Mouse (Mus musculus) bone marrow macrophage, adult 2 months (primary cell): ENCODE data around the gene Pcsk5. TPM values are rescaled to one million over a fixed set of nuclear protein-coding genes. Genes with fewer than 3 reads are reported as not detected.

Experiments
- H3K27ac ChIP-seq: 2 replicates; pipeline ENCODE4 v1.5.1; 2012; ENCODE audit warnings: low read depth, low read length; ENCODE audit not compliant: insufficient read depth
- H3K4me1 ChIP-seq: 2 replicates; pipeline ENCODE4 v1.6.1; 2012; ENCODE audit warnings: low read length; ENCODE audit not compliant: control insufficient read depth, insufficient read depth
- H3K4me3 ChIP-seq: 2 replicates; pipeline ENCODE4 v1.5.1; 2012; ENCODE audit warnings: mild to moderate bottlenecking, low read length, moderate library complexity; ENCODE audit not compliant: insufficient read depth
- CTCF ChIP-seq: IDR thresholded peaks from 2 replicates; pipeline ENCODE4 v1.5.1; 2012; ENCODE audit warnings: low read depth, mild to moderate bottlenecking, low read length, moderate library complexity
- POLR2A ChIP-seq: IDR thresholded peaks from 2 replicates; pipeline ENCODE4 v1.6.1; 2012; ENCODE audit warnings: mild to moderate bottlenecking, low read depth, low read length, borderline replicate concordance
- polyA plus RNA-seq: library from polyadenylated mRNA; stranded (reverse); fragments of >200 nt; gene quantifications from 2 replicates; pipeline ENCODE4 v1.2.4, GENCODE M21; 2012; ENCODE audit not compliant: missing spikeins, insufficient read depth, insufficient read length

Pcsk5 gene
- polyA plus RNA-seq, 1 experiment, result not detected

DNA sequence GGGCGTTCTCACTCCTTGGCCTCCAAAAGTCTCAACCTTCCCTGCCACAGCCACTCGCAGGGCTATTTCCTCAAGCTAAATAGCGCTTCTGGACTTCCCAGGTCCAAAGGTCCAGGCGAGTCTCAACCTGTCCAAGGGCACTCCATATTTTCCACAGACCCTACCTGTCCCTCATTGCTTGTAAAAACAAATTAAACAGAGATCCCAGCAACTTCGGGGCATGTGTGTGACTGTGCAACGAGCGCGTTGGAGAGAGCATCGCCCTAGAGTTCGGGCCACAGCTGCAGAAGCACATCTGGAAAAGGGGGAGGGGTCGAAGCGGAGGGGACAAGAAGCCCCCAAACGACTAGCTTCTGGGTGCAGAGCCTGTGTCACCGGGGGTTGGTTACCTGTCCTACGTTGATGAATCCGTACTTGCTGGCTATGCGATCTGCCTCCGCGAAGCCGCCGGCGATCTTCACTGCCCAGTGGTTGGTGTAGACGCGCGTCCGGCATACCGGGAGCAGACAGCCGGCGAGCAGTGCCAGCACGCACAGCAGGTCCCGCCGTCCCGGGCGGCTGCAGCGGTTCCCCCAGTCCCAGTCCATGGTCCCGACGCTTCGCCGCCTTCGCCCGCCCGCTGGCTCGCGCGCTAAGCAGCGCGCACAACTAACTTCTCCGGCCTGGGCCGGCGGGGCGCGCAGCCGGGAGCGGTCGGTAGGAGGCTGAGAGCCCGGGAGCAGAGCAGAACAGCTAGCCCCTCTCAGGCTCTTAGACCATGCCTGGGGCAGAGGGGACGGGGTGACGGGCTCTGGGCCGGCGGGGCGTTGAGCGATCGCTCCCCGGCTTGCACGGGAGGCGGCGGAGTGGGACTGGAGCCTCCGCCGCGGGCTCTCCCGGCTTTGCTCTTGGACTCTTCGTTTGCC is 614 bp downstream of the Pcsk5 start:
- TF ChIP-seq POLR2A, result no peak
- no peak for TF ChIP-seq CTCF
- no peaks in the 10 kb centered on the region for H3K4me1 ChIP-seq
- H3K4me3 ChIP-seq, result no peak overlapping the region
- H3K27ac ChIP-seq, result no peak overlapping the region

DNA sequence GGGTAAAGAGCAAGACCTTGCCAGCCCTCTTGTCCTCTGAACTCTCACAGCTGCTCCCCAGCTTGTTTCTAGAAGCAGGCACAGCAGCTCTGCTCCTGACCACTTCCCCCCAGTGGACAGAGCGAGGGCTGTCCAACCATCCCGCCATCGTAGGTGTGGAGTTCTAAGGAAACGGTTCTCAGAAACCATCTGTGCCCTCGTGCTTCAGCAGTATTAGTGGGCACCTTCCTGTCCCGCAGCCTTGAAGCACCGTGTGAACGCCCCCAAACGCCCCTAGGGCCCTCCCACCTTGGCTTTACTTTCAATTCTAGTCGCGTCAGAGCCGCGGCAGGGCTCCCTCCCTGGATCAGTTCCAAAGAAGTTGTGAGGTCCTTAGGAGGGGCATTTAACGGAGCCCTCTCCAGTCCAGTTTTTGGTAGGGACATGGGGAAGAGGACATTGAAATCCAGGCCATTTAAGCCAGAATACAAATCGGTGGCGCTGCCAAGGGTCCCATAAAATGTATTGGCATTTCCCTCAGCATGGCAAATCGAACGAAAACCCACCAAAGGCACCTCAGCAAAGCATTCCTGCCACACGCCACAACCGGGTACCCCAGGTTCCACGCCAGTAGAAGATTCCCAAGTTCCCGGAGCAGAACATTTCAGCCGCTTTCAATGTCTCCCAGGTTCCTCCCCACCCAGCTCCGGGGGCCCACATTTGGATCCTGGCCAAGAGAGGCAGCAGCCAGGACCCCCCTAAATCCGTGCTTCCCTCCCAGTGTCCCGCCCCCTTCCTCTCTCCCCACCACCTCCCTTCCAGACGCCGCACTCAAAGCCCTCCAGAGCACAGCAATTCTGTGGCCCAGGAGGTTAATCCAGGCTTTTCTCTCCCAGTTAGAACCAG is 1.5 kb downstream of the Pcsk5 start:
- Histone ChIP-seq H3K27ac (no peak overlapping the region), H3K4me3 (no peak overlapping the region), H3K4me1 (no peaks in the 10 kb centered on the region)
- TF ChIP-seq CTCF (no peak), POLR2A (no peak)

DNA sequence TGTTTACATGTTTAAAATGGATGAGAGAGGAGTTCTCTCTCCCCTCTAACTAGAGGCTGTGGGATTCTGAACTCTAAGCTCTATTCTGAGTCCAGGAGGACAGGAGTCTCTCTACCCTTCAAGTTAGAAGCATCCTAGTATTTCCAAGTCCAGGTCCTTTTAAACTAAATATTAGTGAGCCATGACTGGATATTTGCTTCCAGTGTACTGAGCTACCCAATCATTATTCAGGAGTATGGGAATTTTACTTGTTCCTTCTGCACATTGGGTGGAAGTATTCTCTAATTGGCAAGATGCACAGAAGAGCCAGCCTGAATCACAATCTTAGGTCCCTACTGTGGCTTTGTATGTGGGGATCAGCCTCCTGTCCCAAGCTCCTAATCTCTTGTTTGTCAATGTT is 2.5 kb downstream of the Pcsk5 start:
- Histone ChIP-seq H3K4me3 (no peak overlapping the region), H3K4me1 (no peaks in the 10 kb centered on the region), H3K27ac (no peak overlapping the region)
- TF ChIP-seq POLR2A (no peak), CTCF (no peak)

DNA sequence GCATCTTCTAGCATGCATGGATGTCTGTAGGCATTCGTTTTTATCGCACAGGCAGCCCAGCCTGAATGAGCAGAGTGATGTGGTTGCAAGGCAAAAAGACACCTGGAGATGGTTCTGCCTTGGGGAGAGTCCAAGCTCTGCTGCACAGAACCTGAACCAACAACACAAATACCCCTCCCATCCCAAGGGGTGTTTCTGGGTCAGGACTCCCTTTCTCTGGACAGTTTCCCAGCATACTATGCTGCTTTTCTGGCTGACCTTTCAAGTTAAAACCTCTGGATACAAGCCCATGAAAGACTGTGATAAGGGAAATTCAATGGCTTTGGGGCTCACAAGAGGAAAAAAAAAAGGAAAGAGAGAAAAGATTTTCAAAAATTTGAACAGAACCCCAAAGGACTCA is 6.1 kb downstream of the Pcsk5 start:
- TF ChIP-seq POLR2A (no peak), CTCF (no peak)
- Histone ChIP-seq H3K4me1 (no peaks in the 10 kb centered on the region), H3K27ac (no peak overlapping the region), H3K4me3 (no peak overlapping the region)

DNA sequence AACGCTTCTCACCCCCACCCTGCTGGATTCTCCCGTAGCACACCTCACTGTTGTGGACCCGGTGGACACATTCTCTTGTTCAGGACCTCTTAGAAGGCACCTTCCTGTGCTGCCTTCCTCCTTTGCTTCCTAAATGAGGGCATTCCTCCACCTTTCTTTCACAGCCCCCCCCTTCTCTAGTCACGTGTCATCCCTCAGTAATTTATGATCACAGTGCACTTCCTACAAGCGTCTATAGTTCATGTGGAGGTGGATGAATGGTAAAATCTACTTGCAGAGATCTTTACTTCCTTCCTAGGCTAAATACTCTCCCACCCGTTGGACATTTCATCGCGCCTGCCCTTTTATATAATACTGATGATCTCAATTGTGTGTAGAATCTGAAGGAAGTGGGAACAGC is 9.0 kb downstream of the Pcsk5 start:
- no peak overlapping the region for H3K27ac ChIP-seq
- H3K4me3 ChIP-seq, result no peak overlapping the region
- no peak for TF ChIP-seq POLR2A
- TF ChIP-seq CTCF, result no peak
- no peaks in the 10 kb centered on the region for H3K4me1 ChIP-seq

DNA sequence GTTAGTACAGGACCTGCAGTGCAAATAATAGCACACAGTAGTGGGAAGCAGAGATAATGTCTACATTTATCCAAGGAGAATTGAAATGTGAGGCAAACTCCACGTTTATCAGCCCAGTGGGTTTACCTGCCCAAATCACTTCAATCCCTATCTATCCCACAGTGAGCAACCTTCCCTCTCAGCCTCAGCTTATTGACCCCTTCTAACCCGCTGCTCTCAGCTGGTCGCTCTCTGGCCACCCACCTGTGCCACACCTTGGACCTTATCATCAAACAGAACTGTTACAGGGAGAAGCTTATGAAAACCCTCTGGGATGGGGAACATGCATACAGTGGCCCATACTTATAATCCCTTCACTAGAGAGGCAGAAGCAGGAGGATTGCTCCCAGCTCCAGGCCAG is 10.7 kb downstream of the Pcsk5 start:
- H3K4me1 ChIP-seq, result no peaks in the 10 kb centered on the region
- H3K4me3 ChIP-seq, result no peak overlapping the region
- TF ChIP-seq POLR2A (no peak), CTCF (no peak)
- no peak overlapping the region for H3K27ac ChIP-seq

DNA sequence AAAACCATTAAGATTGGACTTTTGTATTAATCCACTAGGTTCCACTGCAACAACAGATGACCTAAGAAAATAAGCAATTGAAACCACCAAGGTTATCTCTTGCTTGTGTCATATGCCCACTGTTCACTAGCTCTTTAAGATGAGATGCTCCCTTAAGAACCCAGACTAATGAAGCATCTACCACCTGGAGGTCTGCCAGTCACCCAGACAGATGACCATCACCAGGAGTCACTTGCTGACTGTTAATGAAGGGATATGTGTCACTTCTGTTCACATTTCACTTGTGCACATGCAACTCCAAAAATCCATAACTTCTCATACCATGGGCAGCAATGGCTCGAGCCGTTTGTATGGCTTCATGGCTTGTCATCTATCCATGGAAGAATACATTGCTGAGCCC is 17.4 kb downstream of the Pcsk5 start:
- no peak overlapping the region for H3K27ac ChIP-seq
- TF ChIP-seq POLR2A (no peak), CTCF (no peak)
- H3K4me3 ChIP-seq, result no peak overlapping the region
- H3K4me1 ChIP-seq, result no peaks in the 10 kb centered on the region

DNA sequence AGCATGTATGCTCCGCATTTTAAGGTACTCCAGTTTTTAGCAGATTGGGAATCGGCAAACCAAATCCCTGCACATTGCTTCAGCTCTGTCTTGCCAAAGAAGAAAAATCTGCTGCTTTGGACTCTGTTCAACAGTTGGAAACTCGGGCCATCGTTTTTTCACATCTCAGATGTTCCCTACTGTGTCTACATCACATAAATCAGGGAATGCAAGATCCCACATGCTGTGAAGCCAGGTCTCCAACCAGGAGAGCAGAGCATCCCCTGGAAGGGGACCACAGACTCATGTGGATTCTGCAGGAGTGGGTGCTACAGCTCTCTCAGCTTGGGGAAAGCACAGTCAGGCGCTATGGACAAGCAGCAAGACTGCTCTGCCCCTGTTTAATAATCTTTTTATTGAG is 18.4 kb downstream of the Pcsk5 start:
- no peaks in the 10 kb centered on the region for H3K4me1 ChIP-seq
- H3K27ac ChIP-seq, result no peak overlapping the region
- no peak overlapping the region for H3K4me3 ChIP-seq
- TF ChIP-seq CTCF, result no peak
- TF ChIP-seq POLR2A, result no peak

DNA sequence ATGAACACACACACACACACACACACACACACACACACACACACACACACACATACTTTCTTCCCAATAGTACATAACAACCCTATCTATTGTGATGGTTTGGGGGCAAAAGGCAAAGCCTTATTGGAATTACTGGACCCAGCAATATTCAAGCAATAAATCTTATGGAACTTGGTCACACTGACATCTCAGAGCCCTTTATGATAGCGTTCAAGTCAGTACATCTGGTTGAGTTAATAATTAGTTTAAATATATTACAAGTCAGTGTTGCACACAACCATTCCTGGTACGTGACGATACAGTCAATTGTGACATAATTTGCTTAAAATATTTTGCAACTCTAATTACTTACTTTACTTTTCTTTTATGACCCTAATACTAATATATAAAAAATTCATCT is 22.4 kb downstream of the Pcsk5 start:
- Histone ChIP-seq H3K4me1 (no peaks in the 10 kb centered on the region), H3K4me3 (no peak overlapping the region), H3K27ac (no peak overlapping the region)
- TF ChIP-seq CTCF, result no peak
- no peak for TF ChIP-seq POLR2A
